Mouse (Mus musculus) CD4-positive, CD25-positive, alpha-beta regulatory T cell, adult 4 months (primary cell): ENCODE measurements at regions not wholly inside any gene's neighbourhood (a gene's known extent, or its start where the extent isn't known, plus 50 kb on each side); places are given as distances from the start of the nearest gene placed in this dataset.

Experiments used
- ATAC-seq: one replicate; pipeline ENCODE4 v1.8.0; 2017

DNA sequence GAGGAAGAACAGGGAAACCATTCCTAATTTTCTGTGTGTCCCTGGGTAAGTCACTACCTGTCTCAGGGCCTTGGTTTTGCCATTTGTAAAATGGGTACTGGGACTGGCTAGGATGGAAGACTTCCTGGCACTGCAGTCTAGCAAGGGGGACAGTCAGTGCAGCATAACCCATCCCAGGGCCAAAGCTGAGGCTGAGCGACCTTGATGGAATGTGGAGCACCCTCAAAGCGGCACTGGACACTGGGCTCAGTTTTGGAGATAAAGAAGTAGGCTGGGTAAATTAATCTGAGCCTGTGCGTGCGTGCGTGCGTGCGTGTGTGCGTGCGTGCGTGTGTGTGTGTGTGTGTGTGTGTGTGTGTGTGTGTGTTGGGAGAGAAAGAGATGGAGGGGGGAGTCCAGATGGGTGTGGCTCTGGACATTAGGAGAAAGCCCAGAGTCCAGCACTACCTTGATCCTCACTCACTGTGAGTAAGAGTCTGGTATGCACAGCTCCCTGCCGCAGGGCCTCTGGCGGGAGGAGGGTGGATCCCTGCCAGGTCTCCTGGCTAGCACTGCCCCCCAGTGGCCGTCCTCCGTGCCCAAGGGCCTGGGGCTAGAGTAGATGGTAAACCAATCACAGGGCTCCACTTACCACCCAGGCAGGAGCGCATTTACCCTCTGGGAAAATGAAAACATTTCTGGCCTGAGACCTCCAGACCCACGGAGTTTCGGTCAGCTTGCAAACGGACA, 320.3 kb upstream of the Dio3 start:
- no peak for ATAC-seq

DNA sequence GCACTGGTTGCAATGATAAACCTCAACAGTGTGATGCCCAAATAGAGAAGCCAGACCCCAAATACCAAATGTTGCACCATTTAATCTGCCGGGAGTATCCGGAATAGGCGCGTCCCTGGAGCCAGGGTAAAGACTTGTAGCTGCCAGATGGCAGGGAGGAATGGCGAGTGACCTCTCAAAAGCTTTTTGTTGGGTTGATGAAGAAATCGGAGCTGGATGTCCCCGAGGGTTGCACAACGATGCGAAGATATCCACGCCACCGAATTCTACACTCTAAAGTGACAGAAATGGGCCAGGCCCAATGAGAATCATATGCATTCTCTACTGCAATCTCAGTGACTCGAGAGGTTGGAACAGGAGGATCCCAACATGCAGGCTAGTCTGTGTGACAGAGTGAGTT, 312.1 kb upstream of the Dio3 start:
- no peak for ATAC-seq

DNA sequence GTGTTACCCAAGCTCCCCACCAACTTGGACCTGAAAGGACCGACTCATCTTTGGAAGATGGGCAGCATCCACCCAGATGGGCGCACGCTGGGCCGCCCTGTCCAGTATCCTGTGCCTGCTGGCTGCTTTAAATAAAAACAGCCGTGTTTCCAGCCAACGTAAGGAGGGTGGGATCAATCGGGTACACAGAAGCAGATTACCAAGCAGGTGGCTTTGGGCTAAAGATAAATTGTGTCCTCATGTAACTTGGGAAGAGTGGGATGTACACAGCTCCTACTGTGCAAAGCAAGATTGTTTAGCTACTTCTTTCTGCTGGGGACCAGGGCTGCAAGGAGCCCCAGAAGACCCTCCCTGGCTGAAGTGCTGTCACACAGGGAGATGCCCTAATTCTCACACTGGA, 310.6 kb upstream of the Dio3 start:
- no peak for ATAC-seq

DNA sequence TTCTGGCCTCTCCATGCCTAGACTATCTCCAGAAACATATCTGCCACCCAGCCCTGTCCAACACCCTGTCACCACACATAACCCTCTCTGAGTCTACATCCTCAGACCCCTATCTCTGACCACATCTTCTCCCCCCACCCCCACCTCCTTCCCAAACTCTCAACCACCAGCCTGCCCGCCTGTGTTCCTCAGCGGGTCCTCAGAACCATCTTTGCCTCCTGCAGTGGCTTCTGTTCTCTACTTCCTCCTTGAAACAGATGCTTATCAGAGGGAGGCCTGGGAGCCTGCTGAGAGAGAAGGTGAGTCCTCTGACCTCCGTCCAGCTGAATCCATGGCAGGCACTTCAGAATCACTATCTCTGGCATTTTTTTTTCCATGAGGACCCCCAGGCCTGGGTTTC, 307.4 kb upstream of the Dio3 start:
- ATAC-seq: no peak

DNA sequence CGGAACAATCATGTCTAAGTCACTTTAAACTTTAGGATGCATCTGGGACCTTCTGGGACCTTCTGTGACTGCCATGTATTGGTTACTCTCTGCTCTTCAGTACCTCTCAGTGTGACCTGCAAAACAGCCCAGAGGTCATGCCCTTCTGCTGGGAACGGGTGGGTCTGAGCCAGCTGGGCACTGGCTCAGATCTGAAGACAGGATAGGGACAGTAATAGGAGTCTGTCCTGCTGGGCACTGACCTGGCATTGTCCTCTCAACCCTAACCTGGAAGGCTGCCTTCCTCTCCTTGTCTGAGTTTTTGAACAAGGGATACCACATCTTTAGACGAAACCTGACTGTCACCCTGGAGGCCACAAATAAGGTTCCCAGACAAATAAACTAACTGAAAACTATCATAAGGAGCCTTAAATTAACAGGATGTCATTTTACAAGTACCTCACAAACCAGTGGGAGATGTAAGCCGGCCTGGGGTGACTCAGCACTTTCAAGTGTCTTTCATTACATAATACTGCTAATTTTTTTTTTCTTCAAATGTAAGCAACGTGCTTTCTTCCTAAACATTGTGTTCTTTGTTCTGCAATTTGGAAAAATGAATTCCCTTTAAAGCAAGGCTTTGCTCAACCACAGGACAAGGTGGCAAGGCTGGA, 306.4 kb upstream of the Dio3 start:
- ATAC-seq: no peak

DNA sequence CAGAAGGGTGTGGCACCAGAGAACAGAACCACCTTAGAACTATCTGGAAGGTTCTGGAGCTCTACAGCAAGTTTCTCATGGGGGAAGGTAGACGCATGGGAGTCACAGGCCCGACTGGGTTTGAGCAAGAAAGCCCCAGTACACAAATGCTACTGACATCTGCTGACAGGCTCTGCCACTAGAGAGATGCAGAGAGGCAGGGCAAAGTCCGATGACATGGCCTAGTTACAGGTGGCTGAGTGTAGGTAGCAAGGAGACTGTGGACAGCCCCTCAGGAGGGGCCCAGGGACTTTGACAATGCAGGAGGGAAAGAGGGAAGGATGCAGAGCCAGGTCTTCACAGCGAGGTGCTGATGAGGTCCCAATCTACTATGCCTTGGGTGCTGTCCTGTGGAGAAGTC, 305.3 kb upstream of the Dio3 start:
- no peak for ATAC-seq

DNA sequence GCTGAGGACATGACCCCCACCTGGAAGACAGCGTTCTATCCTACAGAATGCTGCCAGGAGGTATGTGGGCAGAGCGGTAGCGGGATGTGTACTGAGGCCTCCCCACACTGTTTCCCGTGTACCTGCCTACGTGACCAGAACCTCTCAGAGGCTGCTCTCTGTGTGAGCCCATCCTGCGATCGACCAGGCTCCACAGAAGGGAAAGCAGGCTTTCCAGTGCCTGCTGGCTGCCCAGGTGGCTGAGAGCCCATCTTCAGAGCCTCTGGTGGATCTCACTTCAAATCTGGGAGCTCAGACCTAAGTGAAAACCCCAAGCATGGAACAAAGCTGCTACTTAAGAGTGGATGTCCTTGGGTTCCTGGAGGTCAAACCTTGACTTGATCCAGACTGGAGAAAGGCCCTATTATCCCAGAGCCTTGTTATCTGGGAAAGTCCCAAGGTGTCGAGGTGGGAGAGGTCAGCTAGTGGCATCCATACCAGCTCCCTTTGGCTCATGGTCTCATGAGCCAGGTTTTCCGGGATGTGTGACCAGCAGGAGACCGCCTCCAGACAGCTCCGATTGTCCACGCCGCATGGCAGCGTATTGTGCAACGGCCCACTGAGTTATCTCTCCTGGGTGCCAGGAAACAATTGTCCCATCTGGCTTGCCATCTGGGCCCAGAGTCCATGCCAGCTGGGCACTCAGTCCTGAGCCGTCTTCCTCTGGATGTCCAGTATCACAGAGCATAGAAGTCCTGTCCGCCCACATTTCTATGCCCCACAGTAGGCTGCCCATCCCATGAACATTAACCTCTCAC, 303.5 kb upstream of the Dio3 start:
- no peak for ATAC-seq

DNA sequence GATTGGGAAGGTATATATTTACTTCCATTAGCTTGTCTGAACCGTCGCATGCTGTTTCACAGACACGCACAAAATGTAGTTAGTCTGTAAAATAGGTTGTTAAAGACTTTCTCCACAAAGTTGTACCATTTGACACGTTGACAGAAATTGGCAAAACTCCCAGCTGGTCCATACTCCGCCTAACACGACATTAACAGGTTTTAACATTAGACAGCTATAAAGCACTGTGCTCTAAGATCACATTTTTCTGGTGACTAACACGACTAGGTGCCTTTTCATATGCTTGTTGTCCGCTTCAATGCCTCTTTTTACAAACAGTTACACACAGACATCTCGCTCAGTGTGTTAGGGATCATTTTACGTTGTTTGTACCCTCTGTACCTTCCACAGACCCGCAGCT, 294.2 kb upstream of the Dio3 start:
- no peak for ATAC-seq

DNA sequence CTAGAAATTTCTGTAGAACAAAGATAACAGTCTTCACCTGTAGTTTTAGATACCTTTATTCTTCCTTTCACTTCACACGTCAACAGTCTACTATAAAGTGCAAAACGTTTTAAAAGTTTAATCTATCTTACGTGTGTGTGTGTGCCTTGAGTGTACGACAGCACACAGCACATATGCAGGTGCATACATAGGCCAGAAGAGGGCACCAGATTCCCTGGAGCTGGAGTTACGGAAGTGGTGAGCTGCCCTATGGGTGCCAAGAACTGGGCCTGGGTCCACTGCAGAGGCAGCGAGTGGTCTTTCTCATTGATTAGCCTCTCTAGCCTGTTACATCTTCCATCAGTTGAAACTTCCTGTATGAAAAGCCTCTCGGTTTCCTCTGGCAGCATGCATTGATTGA, 285.5 kb upstream of the Dio3 start:
- ATAC-seq: no peak

DNA sequence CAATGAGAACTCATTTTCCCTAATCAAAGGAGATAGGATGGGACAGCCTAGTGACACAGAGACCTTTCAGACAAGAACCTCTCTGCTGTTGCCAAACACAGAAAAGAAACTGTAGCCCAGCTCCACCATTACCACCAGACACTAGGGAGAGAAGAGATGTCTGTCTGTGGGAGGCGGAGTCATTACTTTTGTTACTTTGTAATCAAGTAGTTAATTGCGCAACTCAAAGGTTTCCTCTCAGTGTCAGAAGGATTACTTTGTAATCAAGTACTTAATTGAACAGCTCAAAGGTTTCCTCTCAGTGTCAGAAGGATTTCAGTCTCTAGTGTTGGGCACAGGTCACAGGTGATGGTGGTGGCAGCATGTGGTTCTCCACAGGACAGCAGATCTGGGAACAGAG, 276.2 kb upstream of the Dio3 start:
- ATAC-seq: no peak

DNA sequence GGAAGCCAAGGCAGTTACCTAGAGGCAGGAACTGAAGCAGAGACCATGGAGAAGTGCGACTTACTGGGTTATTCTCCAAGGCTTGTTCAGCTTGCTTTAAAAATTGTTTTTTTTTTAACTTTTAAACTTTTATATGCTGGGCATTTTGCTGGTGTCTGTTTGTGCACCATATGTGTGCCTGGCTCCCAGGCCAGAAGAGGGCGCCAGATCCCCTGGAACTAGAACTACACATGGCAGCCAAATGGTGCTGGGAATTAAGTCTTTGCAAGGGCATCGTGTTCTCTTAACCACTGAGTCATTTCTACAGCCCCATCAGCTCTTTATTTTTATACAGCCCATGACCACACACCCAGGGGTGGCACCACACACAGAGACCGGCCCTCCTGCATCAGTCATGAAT, 269.7 kb upstream of the Dio3 start:
- ATAC-seq: no peak

DNA sequence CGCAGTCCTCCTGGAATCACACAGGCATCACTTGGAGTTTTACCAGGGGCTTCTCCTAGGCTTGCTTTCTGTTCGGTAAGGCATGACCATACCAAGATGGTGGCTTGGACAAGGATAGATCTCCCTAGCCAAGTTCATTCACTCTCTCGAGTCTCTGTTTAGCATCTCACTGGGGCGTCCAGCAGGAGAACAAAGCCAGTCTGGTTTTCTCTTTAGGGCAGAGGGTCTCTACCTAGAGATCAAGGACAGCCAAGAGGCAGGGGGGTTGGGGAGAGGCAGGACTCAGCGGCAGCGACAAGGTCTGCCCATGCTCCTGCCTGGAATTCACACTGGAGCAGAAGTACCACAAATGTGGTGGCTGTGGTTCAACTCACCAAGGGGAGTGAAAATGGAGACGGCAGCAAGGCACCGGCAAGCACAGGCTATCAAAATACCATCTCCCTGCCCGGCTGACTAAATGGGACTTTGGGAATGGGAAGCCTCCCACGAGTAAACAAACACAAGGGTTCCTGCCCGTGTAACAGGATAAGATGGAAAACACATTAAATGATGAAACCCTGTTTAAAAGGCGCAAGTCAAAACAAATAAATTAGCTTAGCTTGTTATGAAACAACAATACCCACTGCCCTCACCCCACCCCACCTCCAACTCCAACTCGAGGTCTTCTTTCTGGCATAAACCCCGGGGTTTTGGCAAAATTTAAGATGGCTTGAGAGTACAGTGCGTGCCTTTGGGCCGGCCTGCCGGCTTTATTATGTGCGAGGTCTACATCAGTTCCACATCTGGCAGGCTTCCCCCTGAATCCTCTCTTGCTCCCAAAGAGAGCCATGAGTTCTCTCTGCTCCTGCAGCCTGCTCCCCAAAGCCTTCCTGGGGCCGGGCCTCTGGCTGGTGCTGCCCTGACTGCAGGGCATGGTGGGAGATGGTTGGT, 258.1 kb upstream of the Dio3 start:
- ATAC-seq: no peak

DNA sequence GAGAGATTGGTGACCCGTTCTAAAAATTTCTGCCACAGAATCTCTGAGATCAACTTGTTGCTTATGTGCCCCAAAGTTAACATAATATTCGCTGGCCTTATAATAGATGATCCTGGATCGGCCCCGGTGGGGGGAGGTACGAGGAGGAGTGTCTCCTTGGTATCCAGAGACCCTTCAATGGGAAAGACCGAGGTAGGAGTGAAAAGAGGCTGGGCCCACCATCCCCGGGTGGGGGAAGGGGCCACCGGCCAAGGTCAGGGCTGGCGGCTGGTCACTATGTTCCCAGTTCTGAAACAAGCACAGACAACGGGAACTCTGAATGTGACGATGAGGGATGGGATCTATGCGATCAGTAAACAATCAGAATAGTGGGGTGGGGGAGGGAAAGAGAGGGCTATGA, 257.2 kb upstream of the Dio3 start:
- ATAC-seq: no peak

DNA sequence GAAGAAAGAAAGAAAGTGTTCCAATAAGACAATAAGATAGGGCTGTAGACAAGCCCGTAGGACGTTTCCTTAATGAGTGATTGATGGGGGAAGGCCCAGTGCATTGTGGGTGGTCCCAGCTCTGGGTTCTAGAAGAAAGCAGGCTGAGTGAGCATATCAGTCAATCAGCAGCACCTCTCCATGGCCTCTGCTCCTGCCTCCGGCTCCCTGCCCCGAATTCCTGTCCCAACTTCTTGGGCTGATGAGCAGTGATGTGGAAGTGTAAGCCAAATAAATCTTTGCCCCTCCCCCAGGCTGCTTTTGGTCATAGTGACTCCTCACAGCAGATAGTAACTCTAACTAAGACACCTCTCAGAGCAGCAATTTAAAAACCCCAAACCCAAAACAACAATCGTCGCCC, 256.2 kb upstream of the Dio3 start:
- ATAC-seq: no peak

DNA sequence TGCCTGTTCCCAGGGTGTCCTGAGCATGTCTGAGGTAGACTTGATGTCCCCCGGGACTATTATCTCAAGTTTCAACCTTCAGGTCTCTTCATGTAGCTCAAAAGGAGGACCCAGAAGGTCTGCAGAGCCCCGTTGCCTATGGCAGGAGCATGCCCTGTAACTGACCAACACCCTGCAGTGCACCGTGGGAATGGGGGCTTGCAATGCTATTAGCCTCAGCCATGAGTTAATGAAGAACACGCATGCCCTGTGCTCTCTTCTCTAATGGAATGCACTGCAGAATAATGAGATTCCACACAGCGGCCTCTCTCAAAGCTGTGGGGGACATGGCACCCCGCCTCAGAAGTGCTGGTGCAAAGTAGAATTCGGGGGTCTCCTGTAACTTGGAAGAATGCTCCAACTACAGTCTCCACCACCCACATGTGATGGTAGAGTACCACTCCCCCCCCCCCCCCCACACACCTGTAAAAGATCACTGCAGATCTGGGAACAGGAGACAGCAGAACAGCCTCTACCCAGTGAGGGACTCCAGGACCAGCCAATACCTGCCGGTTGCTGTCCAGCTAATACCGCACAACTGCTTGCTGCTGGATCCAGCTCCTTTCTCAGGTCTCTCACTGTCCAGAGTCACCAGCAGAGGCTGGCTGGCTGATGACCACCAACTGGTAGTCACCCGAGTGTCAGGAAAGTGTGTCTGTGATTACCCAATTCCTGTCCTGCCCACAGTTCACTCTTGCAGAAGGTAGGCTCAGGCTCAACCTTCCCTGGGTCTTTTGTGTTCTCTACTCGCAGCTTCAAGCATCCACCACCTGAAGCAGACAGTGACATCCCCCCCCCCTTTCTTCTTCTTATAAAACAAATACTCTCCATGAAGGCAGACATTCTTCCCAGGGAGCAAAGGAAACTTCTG, 255.4 kb upstream of the Dio3 start:
- no peak for ATAC-seq

DNA sequence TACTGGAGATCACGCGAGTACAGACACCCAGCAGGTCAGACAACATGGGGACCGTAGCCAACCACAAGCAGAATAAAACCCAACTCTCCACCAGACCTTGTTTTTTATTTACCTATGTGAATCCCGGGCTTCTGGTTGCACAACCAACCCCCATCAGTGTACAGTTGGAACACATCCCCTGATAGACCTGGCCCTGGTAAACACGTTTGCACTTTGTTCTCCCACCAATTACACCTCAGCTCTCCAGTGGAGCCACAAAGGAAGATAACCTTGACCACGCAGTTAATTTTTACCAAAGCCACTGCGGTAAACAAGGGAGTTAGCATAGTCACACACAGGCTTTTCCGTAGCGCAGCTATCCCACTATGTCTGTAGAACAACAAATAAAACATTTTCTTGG, 254.6 kb upstream of the Dio3 start:
- no peak for ATAC-seq

DNA sequence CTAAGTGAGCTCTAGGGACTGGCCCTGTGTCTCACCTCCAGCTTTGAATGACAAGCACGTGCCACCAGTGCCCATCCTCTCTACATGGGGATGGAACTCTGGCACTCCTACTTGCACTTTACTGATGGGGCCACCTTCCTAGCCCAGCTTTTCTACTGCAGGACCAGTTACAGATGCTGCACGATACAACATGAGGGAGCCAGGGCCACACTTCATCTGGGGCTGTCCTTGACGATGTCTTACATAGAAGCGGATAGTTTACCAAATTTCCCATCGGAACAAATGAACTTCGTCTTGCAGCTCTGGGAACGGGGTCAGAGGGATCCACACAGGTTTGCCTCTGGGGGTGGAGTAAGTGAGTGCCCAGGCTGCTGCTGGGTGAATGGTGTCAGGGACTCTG, 253.7 kb upstream of the Dio3 start:
- ATAC-seq: no peak

DNA sequence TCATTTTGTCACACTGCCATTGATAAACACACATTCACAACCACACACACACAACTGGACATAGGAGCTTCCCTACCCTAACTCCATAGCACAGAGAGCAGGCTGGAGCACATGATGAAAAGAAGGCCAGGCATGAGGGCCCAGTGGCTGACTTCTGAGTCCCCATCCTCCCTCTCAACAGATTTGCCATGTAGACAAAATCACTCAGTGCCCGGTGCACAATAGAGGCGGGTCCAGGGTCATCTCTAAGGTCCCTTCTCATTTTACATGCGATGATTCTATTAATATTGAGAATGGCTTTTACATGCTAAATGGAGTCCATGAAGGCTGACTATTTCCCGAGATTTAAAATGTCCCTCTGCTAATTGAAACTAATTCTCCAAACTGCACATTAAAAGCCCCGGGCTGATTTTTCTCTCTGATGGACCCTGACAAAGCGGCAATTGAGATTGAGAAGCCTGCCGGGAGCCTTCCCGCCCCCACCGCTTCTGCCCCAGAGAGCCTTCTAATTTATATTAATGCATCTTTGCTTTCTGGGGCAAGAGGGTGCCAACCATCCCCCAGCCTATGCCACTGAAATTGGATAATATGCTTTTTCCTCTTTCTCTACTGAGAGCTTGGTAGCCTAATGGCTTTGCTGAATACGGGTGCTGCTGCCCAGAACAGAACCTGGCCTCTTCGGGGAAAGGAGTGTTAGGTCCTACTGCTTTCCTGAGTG, 252.7 kb upstream of the Dio3 start:
- ATAC-seq: no peak

DNA sequence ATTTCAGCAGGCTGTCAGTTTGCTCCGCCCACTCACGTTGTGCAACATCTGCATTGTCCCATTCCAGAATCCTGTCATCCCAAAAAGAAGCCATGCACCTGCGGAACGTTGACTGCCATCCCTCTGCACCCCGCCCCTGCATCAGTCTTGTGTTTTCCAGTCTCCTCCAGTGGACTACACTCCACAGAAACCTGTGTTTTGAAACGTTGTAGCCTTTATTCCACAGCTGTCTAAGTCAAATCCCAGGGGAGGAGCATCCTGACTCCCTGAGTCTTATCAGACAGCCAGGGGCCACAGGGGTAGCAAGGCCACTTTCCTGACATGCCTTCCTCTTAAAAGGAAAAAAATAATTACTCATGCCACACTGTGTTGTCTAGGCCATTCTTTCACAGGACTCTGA, 251.5 kb upstream of the Dio3 start:
- ATAC-seq: no peak

DNA sequence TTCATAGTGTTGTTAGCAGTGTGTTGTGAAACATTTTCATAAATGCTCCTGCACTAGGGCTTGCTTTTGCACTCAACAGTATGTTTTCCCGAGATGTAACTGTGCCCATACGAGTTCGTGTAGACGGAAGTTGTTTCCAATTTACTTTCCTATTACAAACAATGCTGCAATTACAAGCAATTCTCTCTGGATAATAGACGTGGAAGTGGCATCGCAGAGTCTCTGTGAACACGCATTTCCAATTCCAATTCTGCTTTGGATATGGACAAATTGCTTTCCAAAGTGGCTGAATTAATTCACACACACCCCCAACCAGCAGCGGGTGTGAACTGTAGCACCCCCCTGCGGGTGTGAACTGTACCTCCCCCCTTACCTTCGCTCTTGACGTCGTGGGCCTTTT, 250.9 kb upstream of the Dio3 start:
- no peak for ATAC-seq

DNA sequence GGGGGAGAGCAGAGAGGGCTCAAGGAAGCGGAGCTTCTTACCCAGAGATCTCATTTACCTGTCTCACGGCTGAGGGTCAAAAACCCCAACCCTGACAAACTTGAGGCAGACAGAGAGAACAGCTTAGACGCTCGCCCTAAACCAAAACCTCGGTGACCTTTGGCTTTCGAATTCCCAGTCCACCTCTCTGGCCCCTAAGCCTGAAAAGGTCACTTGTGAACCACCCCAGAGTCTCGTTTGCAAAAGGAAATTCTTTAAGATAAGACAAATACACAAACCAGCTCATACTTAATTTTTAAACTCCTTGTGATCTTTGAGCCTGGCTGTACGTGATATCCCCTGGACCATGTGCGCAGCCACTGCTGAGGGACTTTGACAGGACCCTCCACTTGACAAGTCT, 250.2 kb upstream of the Dio3 start:
- ATAC-seq: no peak
